Mouse (Mus musculus): ENCODE measurements around the gene Krt87.

DNA sequence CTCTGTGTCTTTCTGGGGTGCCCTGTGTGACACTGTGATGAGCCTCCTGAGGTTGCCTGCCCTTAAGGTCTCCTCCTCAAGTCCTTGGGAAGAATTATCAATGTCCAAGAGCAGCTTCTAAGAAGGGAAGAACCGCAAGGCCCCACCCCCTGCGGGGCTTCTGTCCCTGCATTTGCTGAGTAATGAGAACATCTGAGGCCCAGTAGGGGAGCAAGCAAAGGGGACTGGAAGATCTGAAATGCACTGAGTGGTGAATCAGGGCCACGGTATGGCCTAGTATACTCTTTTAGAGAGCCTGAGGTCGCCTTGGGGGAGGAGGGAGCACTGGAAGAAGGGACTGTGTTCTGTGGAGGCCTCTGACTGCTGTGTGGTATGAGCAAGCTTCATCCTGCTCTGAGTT, 43.5 kb upstream of the Krt87 start:
- TF ChIP-seq CTCF (IDR thresholded peaks at IDR 0.05; ENCODE audit: borderline replicate concordance, control insufficient read depth, extremely low read depth, insufficient read depth, low read length, poor library complexity) (no peak), POLR2A (IDR thresholded peaks at IDR 0.05; ENCODE audit: control insufficient read depth, extremely low read depth, insufficient read depth, low read length, poor library complexity) (no peak)
